Mouse (Mus musculus) monocyte, adult 2 months (primary cell): ENCODE results near the gene Hyal4.

ENCODE experiments used
- DNase-seq, 2 experiments: peaks; one replicate each; pipeline ENCODE4 v3.0.0; 2022; ENCODE audit warnings: low spot score in 2 of 2, low read depth in 1 of 2

Gene Hyal4

GRCm38 (mm10) chr6:24748029-24748428 lies at the start of gene Hyal4:
Gene Hyal4, plus strand, starts transcription at chr6:24748329.
- DNase-seq, result no peak

DNA sequence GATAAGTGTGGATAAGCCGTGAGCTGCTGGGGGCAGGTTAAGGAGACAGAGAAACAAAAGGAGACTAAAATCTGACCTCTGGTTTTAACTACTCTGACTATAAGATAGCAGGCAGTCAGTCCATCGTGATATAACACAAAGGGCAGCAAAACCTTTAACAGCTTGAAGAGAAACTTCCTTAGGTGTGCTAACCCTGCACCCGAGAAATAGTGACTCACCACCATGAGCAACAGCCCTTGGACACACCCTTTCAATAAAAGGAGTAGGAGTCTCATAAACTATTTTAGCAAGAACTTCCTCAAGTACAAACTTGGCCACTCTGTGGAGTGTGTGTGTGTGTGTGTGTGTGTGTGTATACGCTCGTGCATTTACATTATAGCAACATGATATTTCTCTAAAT lies 41.0 kb upstream of the Hyal4 start:
- DNase-seq, result no peak

- no peak for DNase-seq
These were observed 40.6 kb upstream of the Hyal4 start for GRCm38 (mm10) chr6:24707499-24707898.

GRCm38 (mm10) chr6:24721317-24722099 lies 26.6 kb upstream of the Hyal4 start:
- DNase-seq, result no peak

GRCm38 (mm10) chr6:24728130-24728529 lies 20.0 kb upstream of the Hyal4 start:
- DNase-seq, result no peak

GRCm38 (mm10) chr6:24732945-24733344 lies 15.2 kb upstream of the Hyal4 start, which contains the start of gene Hyal6:
Gene Hyal6, plus strand, starts transcription at chr6:24733245.
- DNase-seq, result no peak

GRCm38 (mm10) chr6:24734565-24734964 lies 13.6 kb upstream of the Hyal4 start:
- no peak for DNase-seq

GRCm38 (mm10) chr6:24759281-24759680 lies 11.2 kb downstream of the Hyal4 start:
- no peak for DNase-seq

GRCm38 (mm10) chr6:24766261-24766660 lies 18.1 kb downstream of the Hyal4 start:
- no peak for DNase-seq

DNA sequence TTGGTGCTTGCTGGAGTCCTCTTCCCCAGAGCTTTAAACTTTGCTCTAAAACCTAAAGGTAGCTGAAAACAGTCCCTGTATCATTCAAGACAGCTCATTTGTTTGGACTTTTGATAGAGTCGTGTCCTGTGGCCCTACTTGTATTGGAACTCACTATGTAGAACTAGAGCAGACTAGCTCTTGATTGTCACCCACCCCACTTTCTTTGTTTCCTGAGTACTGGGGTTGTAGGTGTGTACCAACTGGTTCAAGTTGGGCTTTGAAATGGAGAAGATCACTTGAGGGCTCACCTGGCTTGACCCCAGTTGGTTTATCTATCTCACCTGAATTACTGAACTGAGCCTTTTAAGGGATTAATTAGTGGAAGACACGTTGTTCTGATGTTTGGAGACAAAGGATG lies 31.1 kb downstream of the Hyal4 start:
- no peak for DNase-seq

- no peak for DNase-seq
These were observed 42.8 kb downstream of the Hyal4 start, which contains the start of gene Spam1 for GRCm38 (mm10) chr6:24790888-24791287. Gene Spam1, plus strand, starts transcription at chr6:24791188.
